Mouse (Mus musculus): ENCODE measurements around the gene Zc2hc1c. TPM values are rescaled to one million over a fixed set of nuclear protein-coding genes. Genes with fewer than 3 reads are reported as not detected.

Gene Zc2hc1c
- polyA plus RNA-seq (2012) = 0.02 and 0.04 TPM in 2 replicates

DNA sequence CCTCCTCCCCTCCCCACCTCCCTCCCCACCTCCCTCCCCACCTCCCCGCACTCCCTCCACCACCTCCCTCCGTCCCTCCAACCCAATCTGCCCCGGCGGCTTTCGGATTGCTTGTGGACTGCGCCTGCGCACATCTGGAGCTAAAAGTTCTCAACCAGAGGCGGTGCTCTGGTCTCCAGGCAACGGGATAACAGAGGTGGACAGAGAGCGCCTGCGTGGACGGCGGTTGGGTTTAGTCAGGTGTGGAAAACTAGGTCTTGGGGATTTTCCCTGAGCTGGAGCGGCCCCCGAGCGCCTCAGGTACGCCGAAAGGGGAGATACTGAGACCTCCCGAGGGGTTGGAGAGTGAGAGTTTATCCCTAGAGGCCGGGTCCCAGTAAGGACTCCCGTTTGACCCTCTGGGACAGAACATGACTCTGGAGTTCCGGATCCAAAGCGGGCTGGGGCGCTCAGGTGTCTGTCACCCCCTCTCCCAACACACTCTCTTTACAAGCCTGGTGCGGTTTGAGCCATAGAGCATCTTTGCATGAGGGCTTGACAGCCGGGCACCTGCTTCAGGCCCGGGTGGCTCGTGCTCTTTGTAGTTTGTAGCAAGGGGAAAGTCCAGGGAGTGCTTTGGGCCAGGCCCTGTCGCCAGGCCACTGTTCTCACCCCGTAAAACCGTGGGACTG is at the start of gene Zc2hc1c:
Gene Zc2hc1c (plus strand): TSS at position 106 of the 671 bp plus-strand sequence.

DNA sequence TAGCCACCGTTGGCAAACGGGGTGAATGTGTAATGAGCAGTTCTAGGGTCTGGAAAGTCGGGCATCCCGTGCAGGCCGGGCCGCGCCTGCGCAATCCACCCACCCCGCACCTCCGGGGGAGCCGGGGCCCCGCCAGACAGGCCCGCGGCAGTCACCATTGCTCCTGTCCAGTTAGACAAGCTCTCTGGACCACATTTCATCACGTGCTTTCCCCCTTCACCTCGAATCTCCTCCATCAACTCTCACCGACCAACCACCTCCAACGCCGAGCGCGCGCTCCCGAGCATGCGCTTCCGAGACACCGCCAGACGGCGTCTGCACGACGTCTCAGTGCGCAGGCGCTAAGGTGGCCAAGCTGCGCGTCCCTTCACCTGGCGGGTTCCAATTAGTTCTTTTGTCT is 18.1 kb upstream of the Zc2hc1c start, which contains the start of gene Mlh3:
Gene Mlh3 (minus strand): TSS at position 281 of the 400 bp plus-strand sequence.

GRCm38 (mm10) chr12:85287809-85288485 is 444 bp upstream of the Zc2hc1c start, which contains the start of gene Acyp1:
Gene Acyp1, minus strand, starts transcription at chr12:85288438.

DNA sequence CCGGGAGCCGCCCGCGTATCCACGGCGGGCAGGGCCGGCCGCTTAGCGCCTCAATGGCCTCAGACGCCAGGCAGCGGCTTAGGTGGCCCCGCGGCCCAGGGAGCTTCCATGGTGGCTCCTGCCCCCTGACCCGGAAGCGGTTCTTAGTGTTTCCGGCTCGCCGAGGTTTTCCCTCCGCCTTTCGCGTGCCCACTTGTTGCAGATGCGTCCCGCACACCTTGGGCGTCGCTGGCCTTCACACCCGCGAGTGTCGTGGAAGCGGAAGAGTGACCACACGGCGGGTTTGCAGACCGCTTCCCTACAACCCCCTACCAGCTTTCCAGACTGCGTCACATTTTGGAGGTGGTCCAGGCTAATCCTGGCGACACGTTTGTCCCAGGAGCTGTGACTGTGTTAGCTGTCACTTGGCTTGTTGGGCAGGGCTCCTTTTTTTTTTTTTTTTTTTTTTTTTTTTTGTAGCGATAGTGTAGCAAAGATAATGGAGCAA is 50.9 kb downstream of the Zc2hc1c start, which contains the start of gene Nek9:
Gene Nek9 (minus strand): TSS at position 120 of the 487 bp plus-strand sequence.

Other genes with a start within 250 kb of the Zc2hc1c start
- 1.6 and 1.9 TPM in 2 replicates for gene Prox2, start 177.8 kb upstream of the Zc2hc1c start, polyA plus RNA-seq (2012)
- 494 and 513 TPM in 2 replicates for gene Dlst, start 177.8 kb upstream of the Zc2hc1c start, polyA plus RNA-seq (2012)
- 0.27 and 0.35 TPM in 2 replicates for gene Rps6kl1, start 137.3 kb upstream of the Zc2hc1c start, polyA plus RNA-seq (2012)
- gene Pgf, start 110.8 kb upstream of the Zc2hc1c start, polyA plus RNA-seq (2012) = 0.32 and 0.35 TPM in 2 replicates
- 234 and 376 TPM in 2 replicates for gene Eif2b2, start 69.1 kb upstream of the Zc2hc1c start, polyA plus RNA-seq (2012)
- gene Mlh3, start 18.0 kb upstream of the Zc2hc1c start, polyA plus RNA-seq (2012) = 0.48 and 0.49 TPM in 2 replicates
- 39.7 and 46.6 TPM in 2 replicates for gene Acyp1, start 153 bp upstream of the Zc2hc1c start, polyA plus RNA-seq (2012)
- 9.7 and 12.2 TPM in 2 replicates for gene Nek9, start 50.8 kb downstream of the Zc2hc1c start, polyA plus RNA-seq (2012)
- gene Tmed10, start 86.3 kb downstream of the Zc2hc1c start, polyA plus RNA-seq (2012) = 299 and 389 TPM in 2 replicates
- gene Fos, start 185.3 kb downstream of the Zc2hc1c start, polyA plus RNA-seq (2012) = 731 and 1,708 TPM in 2 replicates